Mouse (Mus musculus): ENCODE data around the gene Papss1.
A peak's percentile ranks its signal among the peaks of the same experiment; 100 is the strongest.

Gene Papss1

GRCm38 (mm10) chr3:131634091-131634490 lies 69.5 kb downstream of the Papss1 start:
- no peak for DNase-seq (ENCODE audit: low spot score)

DNA sequence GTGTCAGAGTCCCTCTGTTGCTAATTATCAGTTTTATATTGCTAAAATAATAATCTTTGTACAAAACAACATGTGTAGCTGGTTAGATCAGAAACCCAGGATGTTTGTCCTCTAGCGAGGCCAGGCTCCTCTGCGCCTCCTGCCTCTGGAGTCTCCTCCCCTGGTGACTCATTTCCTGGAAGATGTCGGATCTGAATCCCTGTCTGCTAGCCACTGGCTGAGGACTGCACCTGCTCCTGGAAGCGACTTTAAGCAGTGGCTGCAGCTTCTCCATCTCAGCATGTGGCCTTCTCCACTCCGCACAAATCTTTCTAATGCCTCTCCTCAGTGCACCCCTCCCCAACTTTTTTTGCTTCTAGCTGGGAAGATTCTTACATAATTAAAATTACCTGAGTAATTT lies 71.6 kb downstream of the Papss1 start:
- DNase-seq (ENCODE audit: low spot score): no peak

- DNase-seq (ENCODE audit: low spot score): peak; percentile 10
Measured at GRCm38 (mm10) chr3:131637008-131637407, 72.4 kb downstream of the Papss1 start.

DNA sequence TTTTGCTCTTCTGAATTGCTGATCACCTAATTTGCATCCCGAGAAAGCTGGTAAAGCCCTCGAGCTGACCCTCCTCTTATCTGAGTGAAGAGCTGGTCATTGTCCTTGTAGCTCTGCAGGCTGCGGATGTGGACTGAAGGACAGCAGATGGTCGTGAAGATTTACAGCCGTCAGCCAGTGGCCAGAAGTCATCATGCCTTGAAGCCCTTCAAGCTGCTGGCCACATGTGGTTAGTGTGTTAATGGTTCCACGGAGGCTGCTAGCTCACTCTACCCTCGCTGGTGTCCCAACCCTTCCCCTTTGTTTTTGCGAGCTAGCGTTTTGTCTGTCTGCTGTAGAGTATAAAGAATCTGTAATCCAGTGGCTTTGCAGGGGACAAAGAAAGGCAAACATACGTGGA lies 73.1 kb downstream of the Papss1 start:
- DNase-seq (ENCODE audit: low spot score): peak; percentile 73

DNA sequence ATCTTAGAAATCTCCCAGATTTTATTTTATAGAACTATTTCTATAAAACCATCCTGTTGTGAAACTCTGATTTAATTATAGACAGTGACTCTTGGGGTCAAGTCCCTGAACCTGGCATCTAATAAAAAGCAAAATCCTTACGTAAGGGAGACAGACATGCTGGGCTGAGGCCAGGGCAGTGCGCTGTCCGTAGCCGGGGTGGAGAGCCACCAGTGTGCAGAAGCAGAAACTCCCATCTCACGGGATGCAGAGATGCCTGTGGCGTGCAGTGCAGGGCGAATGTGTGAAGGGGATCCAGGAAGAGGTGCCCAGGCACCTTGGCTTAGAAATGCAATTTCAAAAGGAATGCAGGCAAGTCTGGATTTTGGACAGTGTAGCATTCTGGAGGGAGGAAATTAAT lies 73.6 kb downstream of the Papss1 start:
- DNase-seq (ENCODE audit: low spot score): no peak

DNA sequence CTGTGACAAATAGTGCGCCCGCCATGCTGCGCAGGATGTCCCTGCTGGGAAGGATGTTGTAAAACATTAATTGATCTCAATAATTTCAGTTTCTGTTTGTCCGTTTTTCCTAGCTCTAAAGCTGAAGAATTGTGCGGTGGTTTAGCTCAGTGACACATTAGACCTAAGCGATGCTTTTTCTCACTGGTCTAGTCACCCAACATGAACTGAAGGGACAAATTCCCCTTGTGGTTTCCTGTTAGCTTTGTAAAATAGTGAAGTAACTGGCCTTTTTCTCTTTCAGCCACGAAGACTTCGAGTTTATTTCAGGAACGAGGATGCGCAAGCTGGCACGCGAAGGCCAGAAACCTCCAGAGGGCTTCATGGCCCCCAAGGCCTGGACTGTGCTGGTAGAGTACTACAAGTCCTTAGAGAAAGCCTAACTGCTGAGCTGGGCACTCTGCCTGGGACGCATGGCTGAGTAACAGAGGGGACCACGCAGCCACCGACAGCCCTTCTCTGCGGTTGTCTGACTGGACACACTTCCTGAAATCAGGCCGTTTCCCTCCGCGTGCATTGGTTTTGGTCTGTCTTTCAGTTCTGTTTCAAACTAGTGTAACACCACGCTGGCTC lies 78.2 kb downstream of the Papss1 start:
- DNase-seq (ENCODE audit: low spot score): no peak

- DNase-seq (ENCODE audit: low spot score): no peak
Measured at GRCm38 (mm10) chr3:131645203-131645602, 80.6 kb downstream of the Papss1 start.

DNA sequence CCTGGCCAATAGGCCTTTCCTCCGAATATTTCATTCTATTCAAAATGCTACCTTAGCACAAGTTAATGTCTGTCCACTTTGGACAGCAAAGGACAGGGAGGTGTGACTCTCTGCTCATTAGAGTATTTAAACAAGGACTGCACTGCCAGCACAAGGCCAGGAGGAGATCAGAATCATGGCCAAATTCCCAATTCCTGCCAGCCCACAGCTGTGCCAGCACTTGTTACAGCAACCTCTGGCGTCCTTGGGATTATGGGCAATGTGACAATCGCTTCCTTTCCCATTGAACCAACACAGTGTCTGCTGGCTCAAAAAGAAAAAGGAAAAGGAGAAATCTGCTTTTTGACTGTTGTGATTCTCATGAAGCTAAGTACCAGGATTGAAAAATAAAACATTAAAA lies 89.8 kb downstream of the Papss1 start:
- DNase-seq (ENCODE audit: low spot score): no peak

GRCm38 (mm10) chr3:131656032-131656431 lies 91.5 kb downstream of the Papss1 start:
- DNase-seq (ENCODE audit: low spot score): no peak

GRCm38 (mm10) chr3:131660126-131660525 lies 95.6 kb downstream of the Papss1 start:
- DNase-seq (ENCODE audit: low spot score): no peak

- DNase-seq (ENCODE audit: low spot score): no peak
Measured at GRCm38 (mm10) chr3:131660629-131661028, 96.1 kb downstream of the Papss1 start.

DNA sequence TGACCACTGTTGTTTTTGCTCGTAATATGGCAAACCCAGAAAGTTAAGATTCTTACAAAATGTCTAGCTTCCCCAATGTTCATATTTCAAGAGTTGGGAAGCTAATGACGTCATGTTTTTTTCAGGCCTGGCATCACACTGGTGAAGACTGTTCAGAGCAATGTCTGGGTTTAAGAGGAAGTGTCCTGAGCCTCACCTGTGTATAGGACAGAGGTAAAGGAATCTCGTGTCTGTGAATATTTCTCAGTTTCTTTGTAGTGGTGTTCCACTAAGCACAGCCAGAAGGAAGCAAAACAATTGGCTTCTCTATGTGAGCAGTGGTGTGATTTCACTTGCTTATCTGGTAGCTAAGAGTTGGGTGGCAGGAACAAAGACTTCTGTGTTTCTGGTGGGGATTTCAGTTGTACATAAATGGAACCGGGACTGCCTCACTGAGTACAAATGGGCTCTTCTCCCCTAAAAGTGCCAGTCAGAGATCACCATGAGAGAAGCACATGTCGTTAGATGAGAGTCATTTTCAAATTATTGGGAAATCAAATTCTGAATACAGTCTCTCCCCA lies 98.1 kb downstream of the Papss1 start:
- DNase-seq (ENCODE audit: low spot score): no peak

DNA sequence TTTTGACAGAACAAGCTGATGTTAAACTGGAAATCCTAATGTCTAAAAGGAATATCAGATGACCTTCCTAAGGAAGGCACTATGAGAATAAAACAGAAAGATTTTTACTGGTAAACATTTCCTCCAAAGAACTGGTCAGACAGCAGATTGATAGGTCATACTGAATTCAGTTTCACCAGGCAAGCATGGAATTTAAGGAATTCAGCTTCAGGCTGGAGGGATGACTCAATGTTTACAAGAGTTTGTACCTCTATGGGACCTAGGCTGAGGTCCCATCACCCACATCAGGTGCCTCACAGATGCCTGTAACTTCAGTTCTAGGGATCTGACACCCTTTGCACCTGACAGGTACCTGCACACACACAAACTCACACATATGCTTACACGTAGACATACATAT lies 105.3 kb downstream of the Papss1 start:
- DNase-seq (ENCODE audit: low spot score): no peak

GRCm38 (mm10) chr3:131686106-131686505 lies 121.5 kb downstream of the Papss1 start:
- no peak for DNase-seq (ENCODE audit: low spot score)

- no peak for DNase-seq (ENCODE audit: low spot score)
Measured at GRCm38 (mm10) chr3:131689949-131690348, 125.4 kb downstream of the Papss1 start.

GRCm38 (mm10) chr3:131690543-131690942 lies 126.0 kb downstream of the Papss1 start:
- no peak for DNase-seq (ENCODE audit: low spot score)

DNA sequence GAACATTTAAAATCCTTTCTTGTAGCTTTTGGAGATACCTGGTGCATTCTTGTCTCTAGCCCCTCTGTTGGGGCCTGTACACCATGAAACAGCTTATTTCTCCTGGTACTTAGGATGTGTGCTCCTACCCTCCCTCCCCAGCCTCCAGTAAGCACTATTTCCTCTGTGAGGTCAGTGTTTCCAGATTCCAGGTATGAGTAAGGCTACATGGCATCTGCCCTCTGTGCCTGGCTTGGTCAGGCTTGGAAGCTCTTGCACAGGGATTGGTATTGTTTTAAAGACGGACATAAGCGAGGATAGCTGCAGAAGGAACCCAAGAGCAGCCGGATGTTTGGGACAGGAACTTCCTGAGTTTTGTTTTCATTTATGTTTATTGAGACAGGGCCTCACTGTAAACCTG lies 126.6 kb downstream of the Papss1 start:
- DNase-seq (ENCODE audit: low spot score): no peak

Data from embryo, embryonic 10.5 days (tissue).